Mouse (Mus musculus): ENCODE results near the gene Dnajc8.

GRCm38 (mm10) chr4:132583781-132584180 is 48.4 kb downstream of the Dnajc8 start:
- TF ChIP-seq CTCF (IDR thresholded peaks at IDR 0.05; ENCODE audit: control insufficient read depth, insufficient read depth, insufficient replicate concordance, low read depth, low read length) (no peak), POLR2A (IDR thresholded peaks at IDR 0.05; ENCODE audit: control insufficient read depth, low read depth, low read length) (no peak)

Measured in testis, adult 2 months (tissue).